Mouse (Mus musculus) testis, adult 2 months (tissue): ENCODE measurements around the gene Coq10a.

Experiments
- CTCF ChIP-seq: fragments of 200-500 bp; IDR thresholded peaks from 2 replicates; pipeline ENCODE4 v1.5.1; 2012; ENCODE audit warnings: low read depth, mild to moderate bottlenecking, inconsistent platforms, low read length, moderate library complexity; ENCODE audit not compliant: control insufficient read depth, insufficient read depth, insufficient replicate concordance
- POLR2A ChIP-seq: fragments of 200-500 bp; IDR thresholded peaks from 2 replicates; pipeline ENCODE4 v1.6.1; 2012; ENCODE audit warnings: low read depth, mild to moderate bottlenecking, inconsistent platforms, low read length, moderate library complexity; ENCODE audit not compliant: control insufficient read depth

GRCm38 (mm10) chr10:128343436-128343835, 25.4 kb downstream of the Coq10a start:
- TF ChIP-seq CTCF = no peak
- TF ChIP-seq POLR2A = no peak
